Mouse (Mus musculus): Measurements from ENCODE around the gene Dst. TPM values are rescaled to one million over a fixed set of nuclear protein-coding genes. Genes with fewer than 3 reads are reported as not detected.
A peak's percentile ranks its signal among the peaks of the same experiment; 100 is the strongest.

Gene Dst
- polyA plus RNA-seq, 1 experiment from 2014 or later, result 18.8 TPM

- Histone ChIP-seq H3K4me1 (peaks cover 35% of the 10 kb centered on the region), H3K4me3 (no peak overlapping the region), H3K36me3 (peaks cover 40% of the 10 kb centered on the region), H3K9me3 (replicated peaks) (no peaks in the 10 kb centered on the region), H3K27ac (replicated peaks) (no peak overlapping the region), H3K27me3 (ENCODE audit: low read depth, poor library complexity, severe bottlenecking) (no peaks in the 10 kb centered on the region)
- no peak for DNase-seq (ENCODE audit: low spot score)
- WGBS, result 92% methylated on average over 6 of the region's 6 CpGs
Observed at GRCm38 (mm10) chr1:34186033-34186432, 278.0 kb downstream of the Dst start.

- Histone ChIP-seq H3K36me3 (peaks cover 47% of the 10 kb centered on the region), H3K4me3 (no peak overlapping the region)
Observed at GRCm38 (mm10) chr1:34187501-34187900, 279.5 kb downstream of the Dst start.

GRCm38 (mm10) chr1:34188721-34189236 lies 280.8 kb downstream of the Dst start:
- Histone ChIP-seq H3K4me3 (no peak overlapping the region), H3K9me3 (replicated peaks) (no peaks in the 10 kb centered on the region), H3K27ac (replicated peaks) (no peak overlapping the region), H3K36me3 (peaks cover 59% of the 10 kb centered on the region), H3K4me1 (peaks cover 8% of the 10 kb centered on the region), H3K27me3 (ENCODE audit: low read depth, poor library complexity, severe bottlenecking) (no peaks in the 10 kb centered on the region)
- DNase-seq (ENCODE audit: low spot score), result no peak
- WGBS, result 97% methylated on average over 16 of the region's 16 CpGs

More at GRCm38 (mm10) chr1:34187501-34187900, 279.5 kb downstream of the Dst start:
- Histone ChIP-seq H3K27ac (replicated peaks) (no peak overlapping the region), H3K9me3 (replicated peaks) (no peaks in the 10 kb centered on the region), H3K4me1 (peaks cover 21% of the 10 kb centered on the region), H3K27me3 (ENCODE audit: low read depth, poor library complexity, severe bottlenecking) (no peaks in the 10 kb centered on the region)
- DNase-seq (ENCODE audit: low spot score), result no peak
- 91% methylated on average over 5 of the region's 5 CpGs for WGBS

GRCm38 (mm10) chr1:34189318-34189717 lies 281.3 kb downstream of the Dst start:
- Histone ChIP-seq H3K4me3 (no peak overlapping the region), H3K27me3 (ENCODE audit: low read depth, poor library complexity, severe bottlenecking) (no peaks in the 10 kb centered on the region), H3K36me3 (peaks cover 63% of the 10 kb centered on the region), H3K9me3 (replicated peaks) (no peaks in the 10 kb centered on the region), H3K27ac (replicated peaks) (no peak overlapping the region), H3K4me1 (peaks cover 3% of the 10 kb centered on the region)
- DNase-seq (ENCODE audit: low spot score), result no peak
- 94% methylated on average over 14 of the region's 14 CpGs for WGBS

GRCm38 (mm10) chr1:34189970-34190369 lies 281.9 kb downstream of the Dst start:
- Histone ChIP-seq H3K27me3 (ENCODE audit: low read depth, poor library complexity, severe bottlenecking) (no peaks in the 10 kb centered on the region), H3K4me1 (no peaks in the 10 kb centered on the region), H3K4me3 (no peak overlapping the region), H3K27ac (replicated peaks) (no peak overlapping the region), H3K9me3 (replicated peaks) (no peaks in the 10 kb centered on the region), H3K36me3 (peaks cover 67% of the 10 kb centered on the region)
- 69% methylated on average over 7 of the region's 7 CpGs for WGBS
- DNase-seq (ENCODE audit: low spot score), result peak; percentile 38

DNA sequence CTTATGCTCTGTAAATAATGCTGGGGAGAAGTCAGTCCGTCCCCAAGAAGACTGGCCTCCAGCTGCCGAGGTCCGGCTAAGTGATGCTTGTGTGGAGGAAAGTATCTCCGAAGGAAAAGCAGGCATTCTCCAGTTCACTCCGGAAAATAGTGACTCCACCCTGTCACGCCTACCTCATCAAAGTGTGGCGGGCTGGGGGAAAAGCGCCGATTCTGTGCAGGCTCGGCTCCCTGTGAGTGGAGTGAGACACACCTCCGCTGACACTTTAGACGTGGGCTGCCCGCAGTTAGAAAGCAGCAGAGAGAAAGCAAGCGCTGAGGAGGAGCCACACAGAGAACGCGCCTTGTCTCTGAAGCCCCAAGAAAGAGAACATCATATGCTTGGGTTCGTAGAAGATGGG lies 284.1 kb downstream of the Dst start:
- Histone ChIP-seq H3K36me3 (peaks cover 82% of the 10 kb centered on the region), H3K27me3 (ENCODE audit: low read depth, poor library complexity, severe bottlenecking) (no peaks in the 10 kb centered on the region), H3K4me3 (no peak overlapping the region), H3K4me1 (no peaks in the 10 kb centered on the region), H3K27ac (replicated peaks) (no peak overlapping the region), H3K9me3 (replicated peaks) (no peaks in the 10 kb centered on the region)
- WGBS, result 92% methylated on average over 17 of the region's 17 CpGs
- no peak for DNase-seq (ENCODE audit: low spot score)

DNA sequence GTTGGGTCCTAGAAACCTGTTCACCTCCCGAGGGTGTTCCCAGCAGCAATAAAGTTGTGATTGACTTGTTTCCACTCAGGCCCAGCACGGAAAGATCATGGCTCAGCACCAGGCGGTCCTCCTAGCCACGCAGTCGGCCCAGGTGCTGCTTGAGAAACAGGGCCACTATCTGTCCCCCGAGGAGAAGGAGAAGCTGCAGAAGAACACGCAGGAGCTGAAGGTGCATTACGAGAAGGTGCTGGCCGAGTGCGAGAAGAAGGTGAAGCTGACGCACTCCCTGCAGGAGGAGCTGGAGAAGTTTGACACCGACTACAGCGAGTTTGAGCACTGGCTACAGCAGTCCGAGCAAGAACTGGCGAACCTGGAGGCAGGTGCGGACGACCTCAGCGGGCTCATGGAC lies 292.8 kb downstream of the Dst start:
- WGBS, result 92% methylated on average over 18 of the region's 18 CpGs
- H3K4me1 ChIP-seq, result no peaks in the 10 kb centered on the region
- no peak for DNase-seq (ENCODE audit: low spot score)
- H3K9me3 ChIP-seq (replicated peaks), result no peaks in the 10 kb centered on the region
- H3K27ac ChIP-seq (replicated peaks), result no peak overlapping the region
- H3K36me3 ChIP-seq, result peaks cover 82% of the 10 kb centered on the region
- no peaks in the 10 kb centered on the region for H3K27me3 ChIP-seq (ENCODE audit: low read depth, poor library complexity, severe bottlenecking)
- no peak overlapping the region for H3K4me3 ChIP-seq

DNA sequence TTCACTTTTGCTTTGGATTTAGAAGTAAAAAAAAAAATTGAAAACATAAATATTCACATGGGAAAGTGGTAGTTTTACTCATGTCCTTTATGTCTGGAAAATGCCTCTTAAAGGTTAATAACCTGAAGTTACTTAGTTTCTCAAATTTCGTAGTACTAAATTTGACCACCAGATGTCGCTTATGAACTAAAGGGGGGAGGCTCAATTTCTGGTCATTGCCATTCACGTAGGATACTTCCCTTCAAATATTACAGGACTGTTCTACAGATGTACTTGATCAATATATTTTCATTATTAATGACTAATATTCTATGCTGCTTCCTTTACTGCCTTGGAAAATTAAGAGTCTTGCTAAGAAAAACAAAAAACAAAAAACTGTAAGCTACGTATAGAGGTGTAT lies 293.5 kb downstream of the Dst start:
- whole genome bisulfite sequencing, result 62% methylated on average over 4 of the region's 4 CpGs
- Histone ChIP-seq H3K9me3 (replicated peaks) (no peaks in the 10 kb centered on the region), H3K27ac (replicated peaks) (no peak overlapping the region), H3K27me3 (ENCODE audit: low read depth, poor library complexity, severe bottlenecking) (no peaks in the 10 kb centered on the region), H3K36me3 (peaks cover 84% of the 10 kb centered on the region), H3K4me3 (no peak overlapping the region), H3K4me1 (no peaks in the 10 kb centered on the region)
- DNase-seq (ENCODE audit: low spot score), result no peak

DNA sequence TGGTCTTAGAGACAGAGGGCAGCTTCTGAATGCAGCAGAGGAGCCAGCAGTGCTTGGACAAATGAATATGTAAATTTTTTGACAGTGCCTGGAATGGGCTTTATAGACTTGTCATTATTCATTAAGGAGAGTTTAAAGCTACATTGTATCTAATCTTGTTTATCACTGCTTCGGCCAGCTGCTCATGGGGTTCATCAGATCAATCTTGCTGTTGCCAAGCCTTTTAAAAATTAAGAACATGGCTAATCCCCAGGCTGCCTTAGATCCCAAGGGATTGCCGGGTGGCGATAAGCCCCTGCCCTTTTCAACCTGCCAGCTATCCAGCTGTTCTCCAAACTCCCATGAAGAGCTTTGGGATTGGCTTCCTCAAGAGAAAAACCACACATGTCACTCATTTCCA lies 303.7 kb downstream of the Dst start:
- DNase-seq (ENCODE audit: low spot score), result peak; percentile 44
- 49% methylated on average over 3 of the region's 3 CpGs for WGBS
- peaks cover 62% of the 10 kb centered on the region for H3K27me3 ChIP-seq (ENCODE audit: low read depth, poor library complexity, severe bottlenecking)
- peaks cover 25% of the 10 kb centered on the region for H3K4me1 ChIP-seq
- no peak overlapping the region for H3K27ac ChIP-seq (replicated peaks)
- H3K4me3 ChIP-seq, result no peak overlapping the region
- no peaks in the 10 kb centered on the region for H3K9me3 ChIP-seq (replicated peaks)
- peaks cover 62% of the 10 kb centered on the region for H3K36me3 ChIP-seq

- Histone ChIP-seq H3K4me1 (peaks cover 23% of the 10 kb centered on the region), H3K9me3 (replicated peaks) (no peaks in the 10 kb centered on the region), H3K4me3 (no peak overlapping the region), H3K27me3 (ENCODE audit: low read depth, poor library complexity, severe bottlenecking) (peaks cover 29% of the 10 kb centered on the region), H3K36me3 (peaks cover 52% of the 10 kb centered on the region), H3K27ac (replicated peaks) (no peak overlapping the region; the same call in 1 of the 2 replicates)
- no peak for DNase-seq (ENCODE audit: low spot score)
- WGBS, result 38% methylated on average over 2 of the region's 2 CpGs
Observed at GRCm38 (mm10) chr1:34216456-34216855, 308.4 kb downstream of the Dst start.

- H3K9me3 ChIP-seq (replicated peaks), result no peaks in the 10 kb centered on the region
- 41% methylated on average over 6 of the region's 6 CpGs for WGBS
- peaks cover 15% of the 10 kb centered on the region for H3K4me1 ChIP-seq
- H3K4me3 ChIP-seq, result no peak overlapping the region
- H3K27me3 ChIP-seq (ENCODE audit: low read depth, poor library complexity, severe bottlenecking), result peaks cover 19% of the 10 kb centered on the region
- DNase-seq (ENCODE audit: low spot score), result peak; percentile 69
- no peak overlapping the region for H3K27ac ChIP-seq (replicated peaks)
- H3K36me3 ChIP-seq, result peaks cover 44% of the 10 kb centered on the region
Observed at GRCm38 (mm10) chr1:34218323-34218722, 310.3 kb downstream of the Dst start.

DNA sequence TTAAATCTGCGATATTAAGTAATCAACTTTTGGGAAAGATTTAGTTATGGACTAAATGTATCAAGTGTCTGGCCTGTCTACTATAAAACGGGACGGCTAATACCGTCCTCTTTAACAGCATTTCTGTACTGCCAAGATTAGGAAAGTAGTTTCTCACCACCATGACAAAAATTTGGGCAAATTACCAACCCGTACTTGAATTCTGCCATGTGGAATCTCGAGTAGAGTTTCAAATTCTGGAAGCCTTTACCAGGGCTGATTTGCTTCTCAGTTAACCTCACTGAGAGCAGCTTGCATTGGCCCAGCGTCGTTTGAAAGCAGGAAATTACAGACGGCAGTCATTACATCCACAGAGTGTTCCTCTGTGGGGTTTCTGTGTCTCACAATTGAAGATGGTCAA lies 310.8 kb downstream of the Dst start:
- DNase-seq (ENCODE audit: low spot score), result no peak
- peaks cover 14% of the 10 kb centered on the region for H3K27me3 ChIP-seq (ENCODE audit: low read depth, poor library complexity, severe bottlenecking)
- no peak overlapping the region for H3K4me3 ChIP-seq
- H3K9me3 ChIP-seq (replicated peaks), result no peaks in the 10 kb centered on the region
- no peak overlapping the region for H3K27ac ChIP-seq (replicated peaks)
- peaks cover 42% of the 10 kb centered on the region for H3K36me3 ChIP-seq
- H3K4me1 ChIP-seq, result peaks cover 15% of the 10 kb centered on the region
- 91% methylated on average over 9 of the region's 9 CpGs for WGBS

- Histone ChIP-seq H3K4me3 (no peak overlapping the region), H3K4me1 (peaks cover 15% of the 10 kb centered on the region), H3K9me3 (replicated peaks) (no peaks in the 10 kb centered on the region), H3K27me3 (ENCODE audit: low read depth, poor library complexity, severe bottlenecking) (peaks cover under 1% of the 10 kb centered on the region; the same call in 1 of the 2 replicates), H3K36me3 (peaks cover 43% of the 10 kb centered on the region), H3K27ac (replicated peaks) (no peak overlapping the region)
- WGBS, result 87% methylated on average over 11 of the region's 11 CpGs
- DNase-seq (ENCODE audit: low spot score), result no peak
Observed at GRCm38 (mm10) chr1:34220094-34220601, 312.1 kb downstream of the Dst start.

Measured in midbrain, embryonic 10.5 days (tissue).